Mouse (Mus musculus): ENCODE results near the gene Sgms1.

DNA sequence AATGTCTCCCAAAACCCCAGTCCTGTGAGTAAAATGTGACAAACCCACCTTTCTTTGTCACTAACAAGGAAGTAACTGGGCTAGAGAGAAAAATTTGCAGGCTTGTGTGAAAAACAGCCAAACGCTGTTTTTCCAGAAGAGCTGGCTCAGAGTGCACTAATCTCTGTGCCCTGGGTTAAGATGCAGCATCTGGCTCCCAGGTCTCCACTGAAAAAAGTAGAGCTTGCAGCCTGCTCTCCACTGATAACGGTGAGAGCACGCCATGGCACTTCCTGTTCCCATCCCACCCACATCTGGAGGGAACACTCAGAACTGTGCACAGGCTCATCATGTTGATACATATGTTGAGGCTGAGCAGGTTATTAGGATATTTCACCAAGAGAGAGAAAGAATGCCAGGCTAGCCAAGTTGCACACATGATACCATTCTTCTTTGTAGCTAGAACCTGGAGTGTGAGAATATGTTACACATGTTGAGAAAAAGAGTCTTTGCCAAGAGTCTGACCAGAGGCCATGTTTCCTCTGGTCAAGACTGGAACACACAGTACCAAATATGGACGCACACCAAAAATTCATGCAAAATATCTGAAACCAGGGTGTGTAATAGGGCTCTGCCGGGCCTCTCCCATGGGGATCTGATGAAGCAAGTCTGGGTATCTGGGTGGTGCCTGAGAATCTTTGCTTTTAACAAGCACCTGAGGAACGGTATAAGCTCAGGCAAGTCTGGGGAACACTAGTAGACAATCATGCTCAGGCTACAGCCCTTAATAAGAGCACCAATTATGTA lies 116.8 kb downstream of the Sgms1 start:
- TF ChIP-seq CTCF (IDR thresholded peaks at IDR 0.05; ENCODE audit: borderline replicate concordance, insufficient read depth, low read length) (no peak), POLR2A (IDR thresholded peaks at IDR 0.05; ENCODE audit: low read depth, low read length) (no peak)

Measured in embryonic fibroblast, embryonic 13.5 days (primary cell).